Mouse (Mus musculus) lung, postnatal 0 days (tissue): ENCODE data around the gene Wdr27.

Experiments
- CTCF ChIP-seq: IDR thresholded peaks from 2 replicates; pipeline ENCODE4 v1.5.1; 2016; ENCODE audit warnings: antibody characterized with exemption, mild to moderate bottlenecking
- EP300 ChIP-seq: IDR thresholded peaks from 2 replicates; pipeline ENCODE4 v1.6.1; 2016; ENCODE audit warnings: antibody characterized with exemption, mild to moderate bottlenecking, control low read depth

- TF ChIP-seq CTCF, result no peak
- no peak for TF ChIP-seq EP300
These were observed 95.2 kb downstream of the Wdr27 start for GRCm38 (mm10) chr17:14847709-14848108.
